Mouse (Mus musculus) stomach, postnatal 0 days (tissue): ENCODE results near the gene Tpm4. TPM values are rescaled to one million over a fixed set of nuclear protein-coding genes. Genes with fewer than 3 reads are reported as not detected.
A peak's percentile ranks its signal among the peaks of the same experiment; 100 is the strongest.

ENCODE experiments used
- ATAC-seq: fragments of 200-750 bp; cut with Nextera tagmentation; 2 replicates; pipeline ENCODE4 v1.8.0; 2017; ENCODE audit not compliant: low FRiP score, low TSS enrichment
- DNase-seq: peaks from one replicate; pipeline ENCODE4 v3.0.0-alpha.2; 2016; ENCODE audit warnings: low spot score
- H3K27ac ChIP-seq: fragments of 300-500 bp; sonication (generic); replicated peaks from 2 replicates; pipeline ENCODE4 v1.5.1; 2014; ENCODE audit warnings: mild to moderate bottlenecking, control low read depth
- H3K27me3 ChIP-seq: fragments of 300-500 bp; sonication (generic); 2 replicates; pipeline ENCODE4 v1.6.1; 2014; ENCODE audit warnings: low read length; ENCODE audit not compliant: control insufficient read depth, insufficient read depth
- H3K36me3 ChIP-seq: fragments of 300-500 bp; sonication (generic); 2 replicates; pipeline ENCODE4 v1.6.1; 2014; ENCODE audit warnings: low read length, mixed read lengths; ENCODE audit not compliant: control insufficient read depth, insufficient read depth
- H3K4me1 ChIP-seq: fragments of 300-500 bp; sonication (generic); replicated peaks from 2 replicates; pipeline ENCODE4 v1.6.1; 2014; ENCODE audit warnings: antibody characterized with exemption; ENCODE audit not compliant: control insufficient read depth, insufficient read depth
- H3K4me2 ChIP-seq: fragments of 300-500 bp; sonication (generic); replicated peaks from 2 replicates; pipeline ENCODE4 v1.6.1; 2014; ENCODE audit warnings: low read depth, mild to moderate bottlenecking, control low read depth, moderate library complexity
- H3K4me3 ChIP-seq: fragments of 300-500 bp; sonication (generic); 2 replicates; pipeline ENCODE4 v1.5.1; 2014; ENCODE audit warnings: low read depth, low read length, control low read depth
- H3K9ac ChIP-seq: fragments of 300-500 bp; sonication (generic); 2 replicates; pipeline ENCODE4 v1.6.1; 2014; ENCODE audit warnings: mild to moderate bottlenecking, low read length, control low read depth, mixed read lengths
- H3K9me3 ChIP-seq: fragments of 300-500 bp; sonication (generic); 2 replicates; pipeline ENCODE4 v1.6.1; 2016; ENCODE audit warnings: low read length; ENCODE audit not compliant: control insufficient read depth
- CTCF ChIP-seq: IDR thresholded peaks from 2 replicates; pipeline ENCODE4 v1.5.1; 2016; ENCODE audit warnings: antibody characterized with exemption, low read depth, mild to moderate bottlenecking, moderate library complexity
- EP300 ChIP-seq: optimal IDR thresholded peaks from 2 replicates; pipeline ENCODE3; 2016; ENCODE audit warnings: antibody characterized with exemption
- WGBS: fragments of 180-500 bp; shearing (Covaris S2); extraction: QIAGEN DNeasy Blood & Tissue Kit; methylation state at CpG from one replicate; pipeline ENCODE4 v1.1.7; 2014; 5-methylcytosine and 5-hydroxymethylcytosine counted together
- polyA plus RNA-seq: library from polyadenylated mRNA; unstranded; fragments of >200 nt; fragmentation: Nextera tagmentation; extraction: Ambion mirVana; gene quantifications from 2 replicates; pipeline ENCODE4 v1.2.1, GENCODE M21; 2015

Gene Tpm4
- polyA plus RNA-seq, 1 experiment from 2014 or later = 364 TPM

DNA sequence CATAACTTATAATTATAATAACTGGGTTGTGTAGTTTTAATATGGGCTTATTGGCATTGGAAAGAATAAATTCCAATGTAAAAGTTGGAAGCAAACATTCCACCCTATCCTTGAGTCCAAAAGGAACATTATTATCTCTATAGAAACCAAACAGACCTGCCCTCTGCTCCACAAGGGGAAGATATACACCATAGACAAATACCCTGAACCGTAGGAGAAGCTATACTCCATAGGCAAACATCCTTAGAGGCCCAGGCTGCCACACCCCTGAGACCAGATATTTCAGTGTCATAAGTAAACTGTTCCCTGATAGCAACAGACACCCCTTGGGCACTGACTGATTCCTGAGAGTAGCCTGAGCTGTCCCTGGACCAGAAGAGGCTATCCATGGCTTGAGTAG lies 6.9 kb upstream of the Tpm4 start:
- Histone ChIP-seq H3K4me3 (no peak overlapping the region), H3K9ac (no peak overlapping the region), H3K27me3 (no peaks in the 10 kb centered on the region), H3K9me3 (no peaks in the 10 kb centered on the region), H3K27ac (no peak overlapping the region), H3K36me3 (no peaks in the 10 kb centered on the region), H3K4me2 (no peak overlapping the region), H3K4me1 (no peaks in the 10 kb centered on the region)
- no peak for DNase-seq
- peak; percentile 76 for ATAC-seq
- 39% methylated on average over 1 of the region's 1 CpGs for WGBS
- no peak for TF ChIP-seq CTCF
- no peak for TF ChIP-seq EP300

DNA sequence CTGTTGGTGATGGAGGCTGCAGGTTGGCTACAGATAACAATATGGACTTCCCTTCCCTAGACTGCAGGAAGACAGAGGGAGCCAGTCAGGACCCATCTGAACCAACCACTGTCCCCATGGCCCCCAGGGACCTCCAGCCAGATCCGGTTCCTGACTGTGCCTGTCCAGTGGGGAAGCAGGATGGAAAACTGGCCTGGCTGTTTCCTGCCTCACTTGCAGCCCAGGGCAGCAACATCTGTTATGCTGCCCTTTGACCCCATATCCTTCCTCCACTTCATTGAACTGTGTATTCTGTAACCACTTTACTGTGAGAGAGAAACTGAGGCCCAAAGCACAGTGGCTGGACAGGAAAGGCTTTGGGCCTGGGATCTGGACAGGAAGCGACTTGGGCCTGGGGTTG lies 3.5 kb upstream of the Tpm4 start:
- Histone ChIP-seq H3K9me3 (no peaks in the 10 kb centered on the region), H3K9ac (no peak overlapping the region), H3K4me1 (no peaks in the 10 kb centered on the region), H3K27ac (no peak overlapping the region; the same call in 1 of the 2 replicates), H3K36me3 (no peaks in the 10 kb centered on the region), H3K27me3 (no peaks in the 10 kb centered on the region), H3K4me3 (no peak overlapping the region), H3K4me2 (no peak overlapping the region)
- no peak for DNase-seq
- TF ChIP-seq CTCF (peak; percentile 6; the same call in 1 of the 2 replicates), EP300 (no peak)
- WGBS = 66% methylated on average over 2 of the region's 2 CpGs
- no peak for ATAC-seq

DNA sequence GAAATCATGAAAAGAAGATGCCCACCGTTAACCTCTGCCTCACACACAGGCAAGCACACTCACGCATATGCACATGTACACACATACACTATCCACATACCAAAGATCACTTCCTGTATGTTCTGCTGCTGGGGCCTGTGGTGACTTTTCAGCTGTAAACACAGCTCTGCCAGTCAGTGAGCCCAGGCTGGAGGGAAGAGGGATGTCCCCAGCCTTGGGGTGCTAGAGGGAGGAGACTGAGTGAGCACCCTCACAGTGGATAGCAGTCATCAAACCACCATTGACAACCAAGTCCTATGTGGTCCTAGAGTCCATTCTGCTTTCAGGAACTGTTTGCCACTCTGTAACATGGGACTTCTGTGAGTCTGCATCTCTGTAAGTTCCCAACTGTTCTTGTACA lies 2.9 kb upstream of the Tpm4 start:
- Histone ChIP-seq H3K27ac (no peak overlapping the region), H3K4me2 (no peak overlapping the region), H3K27me3 (no peaks in the 10 kb centered on the region), H3K9me3 (no peaks in the 10 kb centered on the region), H3K4me3 (no peak overlapping the region), H3K9ac (no peak overlapping the region; the same call in 1 of the 2 replicates), H3K36me3 (no peaks in the 10 kb centered on the region), H3K4me1 (no peaks in the 10 kb centered on the region)
- DNase-seq (no peak), ATAC-seq (no peak)
- TF ChIP-seq EP300 (no peak), CTCF (no peak)
- WGBS = 80% methylated on average over 2 of the region's 2 CpGs

DNA sequence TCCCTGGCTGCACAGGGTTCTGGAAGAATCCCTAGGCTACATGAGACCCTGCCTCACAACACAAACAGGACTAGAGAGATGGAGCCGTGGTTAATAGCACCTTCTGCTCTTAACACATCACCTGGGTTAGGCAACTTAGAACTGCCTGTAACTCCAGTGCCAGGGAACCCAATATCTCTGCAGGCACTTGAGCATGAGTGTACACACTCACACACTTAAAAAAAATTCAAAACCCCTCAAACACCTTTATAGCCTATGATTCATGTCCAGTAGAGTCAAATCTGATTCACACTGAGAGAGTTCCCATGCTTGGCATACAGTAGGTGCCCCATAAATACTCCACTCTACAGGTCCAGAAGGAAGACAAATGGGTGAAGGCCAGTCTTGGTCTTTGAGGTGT lies 2.4 kb upstream of the Tpm4 start:
- DNase-seq = no peak
- TF ChIP-seq EP300 (no peak), CTCF (no peak)
- Histone ChIP-seq H3K4me2 (no peak overlapping the region), H3K4me1 (no peaks in the 10 kb centered on the region), H3K9me3 (no peaks in the 10 kb centered on the region), H3K27me3 (no peaks in the 10 kb centered on the region), H3K9ac (no peak overlapping the region; the same call in 1 of the 2 replicates), H3K4me3 (no peak overlapping the region), H3K27ac (no peak overlapping the region), H3K36me3 (no peaks in the 10 kb centered on the region)
- WGBS = 77% methylated on average over 1 of the region's 1 CpGs
- no peak for ATAC-seq

DNA sequence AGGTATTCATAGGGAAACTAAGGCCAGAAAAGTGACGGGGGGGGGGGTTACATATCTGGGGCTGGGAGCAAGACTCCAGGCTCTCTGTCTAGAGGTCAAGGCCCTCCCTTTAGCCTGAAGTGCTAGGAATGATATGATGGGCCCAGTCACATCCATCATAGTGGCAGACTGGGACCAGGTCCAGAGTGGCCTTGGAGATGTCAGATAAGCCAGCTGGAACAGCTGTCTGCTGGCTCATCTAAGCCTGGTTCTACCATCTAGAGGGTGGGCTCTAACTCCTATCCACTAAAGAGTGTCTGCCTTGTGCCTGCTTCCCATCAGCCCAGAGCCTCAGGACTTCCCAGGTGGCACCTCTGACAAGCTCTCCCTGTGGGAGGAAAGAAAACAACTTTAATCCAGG lies 1.9 kb upstream of the Tpm4 start:
- H3K27ac ChIP-seq = no peak overlapping the region
- DNase-seq = no peak
- 58% methylated on average over 1 of the region's 1 CpGs for WGBS

GRCm38 (mm10) chr8:72133507-72133906 lies 1.3 kb upstream of the Tpm4 start:
- Histone ChIP-seq H3K36me3 (peaks cover 2% of the 10 kb centered on the region), H3K9ac (no peak overlapping the region), H3K9me3 (no peaks in the 10 kb centered on the region), H3K4me3 (no peak overlapping the region), H3K27ac (no peak overlapping the region), H3K4me2 (no peak overlapping the region), H3K4me1 (no peaks in the 10 kb centered on the region), H3K27me3 (no peaks in the 10 kb centered on the region)
- 56% methylated on average over 1 of the region's 1 CpGs for WGBS
- ATAC-seq (no peak), DNase-seq (no peak)
- no peak for TF ChIP-seq EP300
- TF ChIP-seq CTCF = no peak

More for the DNA sequence above, 1.9 kb upstream of the Tpm4 start:
- Histone ChIP-seq H3K27me3 (no peaks in the 10 kb centered on the region), H3K9ac (no peak overlapping the region), H3K4me3 (no peak overlapping the region), H3K4me2 (no peak overlapping the region), H3K4me1 (no peaks in the 10 kb centered on the region), H3K9me3 (no peaks in the 10 kb centered on the region), H3K36me3 (no peaks in the 10 kb centered on the region)
- TF ChIP-seq CTCF = no peak
- TF ChIP-seq EP300 = no peak
- no peak for ATAC-seq
